Mouse (Mus musculus): ENCODE data around the gene Ptprg.
"Not testable (repeated sequence)": the region's sequence is repeated elsewhere in the genome, so short reads cannot be mapped to it uniquely, and the experiment has no call there.

The Ptprg gene

DNA sequence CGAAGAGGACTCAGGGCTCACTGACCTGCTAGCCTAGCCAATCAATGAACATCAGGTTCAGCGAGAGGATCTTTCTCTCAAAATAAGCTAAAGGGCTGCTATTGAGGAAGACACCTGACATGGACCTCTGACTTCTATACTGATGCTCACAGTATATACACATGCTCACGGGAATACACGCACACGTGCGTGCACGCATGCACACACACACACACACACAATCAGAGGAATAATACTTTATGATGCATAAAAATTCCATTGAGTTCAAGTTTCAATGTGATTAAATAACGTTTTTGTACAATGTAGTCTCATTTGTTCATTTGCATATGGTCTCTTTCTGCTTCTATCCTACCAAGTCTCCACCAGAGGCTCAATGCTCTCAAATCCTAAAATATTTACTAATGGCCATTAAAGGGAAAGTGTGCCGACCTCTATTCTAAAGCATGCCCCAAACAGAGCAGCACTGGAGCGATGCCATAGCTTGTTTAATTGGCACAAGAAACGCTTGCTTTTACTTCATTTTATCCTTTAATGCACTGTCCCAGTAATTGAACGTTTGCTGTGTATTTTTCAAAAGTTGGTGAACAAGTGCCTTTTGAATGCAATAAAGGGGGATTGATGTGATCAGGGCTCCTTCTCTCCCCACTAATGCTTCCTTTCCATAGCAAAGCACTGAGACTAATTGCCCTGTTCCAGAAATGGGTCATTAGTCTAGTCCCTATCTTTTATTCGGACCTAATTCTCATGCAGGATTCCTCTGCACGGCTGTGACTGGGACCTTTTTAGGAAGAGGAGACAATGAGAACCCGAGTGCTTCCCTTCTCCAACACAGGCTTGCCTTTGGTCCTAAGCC is 407.2 kb downstream of the Ptprg start:
- DNase-seq (ENCODE audit: low spot score in 2 of 2): no peak

DNA sequence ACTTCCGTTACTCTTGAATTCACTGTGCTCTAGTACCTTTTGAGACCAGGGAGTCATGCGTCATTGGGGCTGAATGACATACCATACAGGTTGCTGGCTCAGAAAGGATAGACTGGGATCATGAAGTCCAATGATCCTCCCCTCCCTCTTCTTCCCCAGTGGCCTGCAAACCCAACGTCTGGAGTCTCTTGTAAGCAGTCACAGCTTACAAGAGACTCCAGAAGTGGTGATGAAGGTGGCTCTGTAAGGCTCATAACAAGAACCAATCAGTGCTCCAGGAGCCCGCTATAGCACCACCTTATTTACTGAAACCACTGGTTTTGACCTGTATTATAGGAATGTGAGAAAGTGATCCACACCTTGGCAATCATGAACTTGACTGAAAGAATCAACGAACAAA is 408.8 kb downstream of the Ptprg start:
- no peak for DNase-seq (ENCODE audit: low spot score in 2 of 2)

GRCm38 (mm10) chr14:11962561-11962960 is 409.2 kb downstream of the Ptprg start:
- no peak for DNase-seq (ENCODE audit: low spot score in 2 of 2)

DNA sequence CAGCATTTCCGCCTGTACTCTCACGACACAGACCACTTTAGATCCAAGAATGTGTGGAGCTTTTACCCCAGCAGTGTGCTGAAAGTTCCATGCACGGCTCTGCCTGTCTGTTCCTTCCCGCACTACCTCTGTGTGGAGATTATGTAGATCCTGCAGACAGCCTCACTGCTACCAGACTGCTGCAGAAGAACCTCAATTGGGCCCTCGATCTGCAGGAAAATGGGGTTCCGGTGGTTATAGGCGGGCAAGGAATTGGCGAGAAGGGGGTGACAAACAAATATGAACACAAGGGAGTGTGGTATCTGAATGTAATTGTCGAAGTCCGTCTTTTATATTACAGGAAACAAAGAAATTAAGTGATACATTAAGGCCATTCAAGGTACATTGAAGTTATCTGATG is 410.5 kb downstream of the Ptprg start:
- DNase-seq (ENCODE audit: low spot score in 2 of 2): no peak

DNA sequence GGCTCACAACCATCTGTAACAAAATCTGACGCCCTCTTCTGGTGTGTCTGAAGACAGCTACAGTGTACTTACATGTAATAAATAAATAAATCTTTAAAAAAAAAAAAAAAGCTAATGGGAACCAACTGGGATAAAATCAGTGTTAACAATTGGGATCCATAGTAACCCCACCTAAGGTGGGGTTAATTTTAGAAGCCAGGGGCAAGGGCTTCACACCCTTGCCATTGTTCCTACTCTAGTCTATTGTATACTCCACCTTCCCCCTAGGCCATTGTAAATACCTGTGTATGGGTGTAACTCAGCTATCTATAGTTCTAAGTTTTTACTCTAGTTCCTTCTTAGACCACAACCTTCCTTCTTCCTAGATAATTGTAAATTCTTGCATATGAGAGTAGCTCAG is 411.0 kb downstream of the Ptprg start:
- not testable (repeated sequence) for DNase-seq (ENCODE audit: low spot score in 2 of 2)

GRCm38 (mm10) chr14:11965878-11966277 is 412.5 kb downstream of the Ptprg start:
- DNase-seq (ENCODE audit: low spot score in 2 of 2): no peak

DNA sequence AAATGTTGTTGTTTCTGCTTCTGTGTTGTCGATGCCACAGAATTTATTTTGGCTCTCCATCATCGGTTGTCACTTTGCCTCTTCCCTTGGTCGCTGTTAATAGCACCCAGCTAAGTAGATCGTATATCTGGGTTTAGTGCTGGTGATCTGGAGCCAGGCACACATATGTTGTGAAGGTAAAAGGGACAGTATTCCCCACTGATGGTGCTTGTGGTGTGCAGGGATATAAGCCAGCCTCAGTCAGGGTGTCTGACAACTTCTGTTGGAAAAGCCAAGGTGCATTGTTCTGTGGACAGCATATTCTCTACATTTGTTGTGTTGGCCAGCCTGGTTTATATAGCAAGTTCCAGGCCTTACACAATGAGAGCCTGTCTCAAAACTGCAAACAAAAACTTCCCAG is 428.4 kb downstream of the Ptprg start:
- DNase-seq (ENCODE audit: low spot score in 2 of 2): no peak

DNA sequence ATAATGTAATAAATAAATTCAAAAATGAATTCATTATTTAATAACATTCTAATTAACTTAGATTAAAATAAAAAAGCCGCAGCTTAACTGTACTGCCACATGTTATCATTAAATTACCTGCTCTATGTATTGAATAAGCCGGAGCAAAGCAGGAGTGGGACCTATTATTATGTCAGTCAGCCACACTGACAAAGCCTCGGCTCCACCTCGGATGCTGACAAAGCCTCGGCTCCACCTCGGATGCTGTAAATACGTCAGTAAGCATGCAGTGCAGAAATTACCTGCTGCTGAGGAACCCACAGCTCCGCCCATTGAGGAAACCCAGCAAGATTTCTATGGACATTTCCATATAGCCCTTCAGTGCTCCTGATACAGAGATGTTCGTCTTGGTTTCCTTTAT is 429.7 kb downstream of the Ptprg start:
- no peak for DNase-seq (ENCODE audit: low spot score in 2 of 2)

DNA sequence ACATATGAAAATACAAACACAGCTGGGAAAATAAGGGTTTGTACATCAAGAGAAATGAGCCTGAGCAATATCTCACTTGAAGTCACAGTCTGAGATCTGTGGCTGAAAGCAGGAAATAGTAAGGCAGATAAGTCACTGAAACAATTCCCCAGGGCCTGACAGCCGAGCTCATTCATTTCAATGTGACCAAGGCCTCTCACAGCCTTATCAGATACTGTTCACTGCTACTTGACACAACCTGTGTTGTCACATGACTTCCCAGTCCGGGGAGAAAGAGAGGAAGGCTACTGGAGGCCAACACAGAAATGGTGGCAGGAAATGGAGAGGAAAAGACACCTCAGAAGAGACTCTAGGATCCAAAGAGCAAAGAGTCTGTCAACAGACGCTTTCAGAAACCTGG is 430.8 kb downstream of the Ptprg start:
- no peak for DNase-seq (ENCODE audit: low spot score in 2 of 2)

GRCm38 (mm10) chr14:11988975-11989374 is 435.6 kb downstream of the Ptprg start:
- DNase-seq (ENCODE audit: low spot score in 2 of 2): no peak

DNA sequence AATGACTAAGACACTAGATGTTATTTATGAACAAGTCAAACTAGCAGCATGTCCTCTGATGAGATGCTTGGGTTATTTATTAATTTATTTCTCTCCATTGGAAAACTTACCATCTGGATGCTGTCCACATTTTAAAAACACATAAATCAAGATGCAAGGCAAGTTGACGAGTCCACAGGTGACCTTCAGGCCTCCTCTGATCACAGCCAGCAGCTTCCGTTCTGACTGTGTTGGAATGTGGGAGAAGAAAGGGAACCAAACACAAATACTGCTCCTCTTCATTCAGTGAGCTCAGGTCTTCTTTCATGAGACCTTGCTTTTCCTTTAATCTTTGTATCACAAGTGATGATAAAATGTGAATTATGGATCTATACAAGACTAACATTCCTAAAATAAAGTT is 437.8 kb downstream of the Ptprg start:
- DNase-seq (ENCODE audit: low spot score in 2 of 2): no peak

- DNase-seq (ENCODE audit: low spot score in 2 of 2): no peak
Measured at GRCm38 (mm10) chr14:11992111-11992510, 438.8 kb downstream of the Ptprg start.

GRCm38 (mm10) chr14:11992534-11992933 is 439.2 kb downstream of the Ptprg start:
- DNase-seq (ENCODE audit: low spot score in 2 of 2): no peak

GRCm38 (mm10) chr14:11997555-11997954 is 444.2 kb downstream of the Ptprg start:
- no peak for DNase-seq (ENCODE audit: low spot score in 2 of 2)

GRCm38 (mm10) chr14:11998464-11998863 is 445.1 kb downstream of the Ptprg start:
- no peak for DNase-seq (ENCODE audit: low spot score in 2 of 2)

DNA sequence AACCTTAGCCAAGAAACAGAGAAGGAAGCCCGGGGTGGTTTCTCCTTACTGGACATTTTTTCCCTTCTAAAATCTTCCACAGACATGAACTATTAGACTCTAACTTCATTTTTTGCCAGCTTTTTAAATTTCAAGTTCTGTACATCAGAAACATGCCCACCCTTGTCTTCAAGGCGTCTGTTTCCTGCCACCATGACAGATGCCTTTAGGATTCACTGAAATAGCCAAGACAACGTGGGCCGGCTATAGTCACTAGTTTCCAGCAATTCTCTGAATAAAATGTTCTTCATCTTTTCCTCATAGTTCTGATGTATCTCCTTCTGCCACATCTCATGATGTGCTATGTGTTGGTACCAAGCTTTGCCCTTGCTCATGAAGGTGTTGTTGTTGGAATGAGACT is 450.7 kb downstream of the Ptprg start:
- DNase-seq (ENCODE audit: low spot score in 2 of 2): no peak

DNA sequence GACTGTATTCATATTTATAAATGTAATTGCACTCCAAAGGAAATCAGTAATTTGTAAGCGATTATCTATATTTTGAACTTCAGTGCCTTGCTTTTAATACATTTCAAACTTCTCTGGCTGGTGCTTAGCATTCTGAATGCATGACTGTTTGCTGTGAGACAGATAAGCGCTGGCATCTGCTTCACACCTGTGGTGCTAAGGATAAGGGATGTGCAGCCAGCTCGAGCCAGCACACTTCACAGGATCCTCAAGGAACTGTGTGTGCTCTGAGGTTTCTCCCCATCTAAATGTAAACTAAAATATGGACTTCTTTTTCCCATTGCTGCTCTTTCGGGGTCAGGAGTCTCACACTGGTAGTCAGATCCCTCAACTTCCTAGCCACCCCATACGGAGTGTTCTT is 458.4 kb downstream of the Ptprg start:
- DNase-seq (ENCODE audit: low spot score in 2 of 2): no peak

DNA sequence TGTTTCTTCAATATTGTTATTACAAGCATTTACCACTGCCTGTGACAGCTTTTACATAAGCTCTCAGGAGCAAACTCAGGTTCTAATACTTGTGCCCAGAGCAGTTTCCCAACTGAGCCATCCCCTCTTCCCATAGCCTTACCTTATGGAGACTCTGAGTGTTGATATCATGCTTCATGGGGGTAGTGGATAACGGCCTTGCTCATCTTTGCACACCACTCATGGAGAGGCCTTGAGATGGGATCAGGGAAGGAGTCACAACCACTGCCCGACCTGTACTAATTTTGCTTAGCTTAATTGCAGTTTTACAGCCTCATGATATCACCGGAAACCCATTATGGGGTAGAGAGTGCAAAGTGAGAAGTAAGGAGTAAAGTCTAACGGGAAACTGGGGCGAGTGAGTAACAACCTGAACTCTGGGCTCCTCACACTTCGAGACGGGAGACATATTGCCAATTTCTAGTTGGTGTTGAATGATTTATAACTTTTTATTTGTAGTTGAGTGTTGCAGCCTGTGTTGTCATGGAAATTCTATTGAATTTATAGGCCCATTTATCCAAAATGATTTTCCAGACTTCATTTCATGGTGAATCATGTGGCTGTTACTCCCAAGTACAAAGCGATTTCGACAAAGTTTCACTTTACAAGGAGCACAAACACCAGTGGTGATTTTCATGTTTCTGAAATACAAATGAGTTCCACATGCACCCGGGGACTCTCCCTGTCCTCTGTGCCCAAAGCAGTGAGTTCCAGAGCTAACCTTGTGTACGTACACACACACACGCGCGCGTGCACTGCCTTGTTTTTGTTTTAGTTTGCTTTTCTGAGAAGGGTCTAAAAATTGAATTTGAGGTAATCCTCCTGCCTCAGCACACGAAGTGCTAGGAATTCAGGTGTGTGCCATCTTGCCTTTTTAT is 472.7 kb downstream of the Ptprg start:
- DNase-seq (ENCODE audit: low spot score in 2 of 2): no peak

DNA sequence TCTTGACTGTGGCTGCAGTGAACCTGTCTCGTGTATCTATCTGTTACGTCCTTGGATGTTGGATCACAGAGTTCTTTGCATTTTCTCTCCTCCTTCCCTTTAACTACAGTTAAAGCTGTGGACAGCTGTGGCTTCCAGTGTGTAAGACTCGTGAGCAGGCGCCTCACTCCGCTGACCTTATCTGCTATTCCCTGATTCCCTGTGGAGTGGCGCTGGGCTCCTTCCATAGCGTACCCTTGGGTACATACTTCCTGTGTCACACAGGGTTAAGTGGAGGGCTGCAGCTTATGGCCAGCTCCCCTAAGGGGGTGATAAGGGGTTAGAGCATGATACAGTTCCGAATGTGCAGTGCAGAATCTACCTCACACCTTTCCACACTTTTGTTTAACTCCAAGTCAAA is 473.9 kb downstream of the Ptprg start:
- no peak for DNase-seq (ENCODE audit: low spot score in 2 of 2)

DNA sequence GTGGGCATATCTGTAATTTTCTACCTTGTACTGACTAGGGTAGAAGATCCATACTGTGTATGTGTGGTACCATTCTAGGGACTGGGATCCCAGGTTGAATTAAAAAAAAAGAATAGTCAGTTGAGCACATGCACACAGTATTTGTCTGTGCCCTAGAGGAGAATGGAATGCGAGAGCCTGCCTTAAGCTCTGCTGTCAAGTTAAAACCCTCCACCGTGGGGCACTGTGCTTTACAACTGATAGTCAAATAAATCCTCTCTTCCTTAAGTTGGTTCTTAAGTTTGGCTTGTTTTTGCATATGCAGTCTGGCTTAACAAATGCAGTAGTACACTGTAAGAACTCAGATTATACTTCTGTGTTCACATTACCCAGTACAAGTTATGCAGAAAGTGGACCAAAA is 476.6 kb downstream of the Ptprg start:
- DNase-seq (ENCODE audit: low spot score in 2 of 2): no peak

GRCm38 (mm10) chr14:12036530-12037283 is 483.4 kb downstream of the Ptprg start:
- DNase-seq (ENCODE audit: low spot score in 2 of 2): no peak

GRCm38 (mm10) chr14:12039743-12040142 is 486.4 kb downstream of the Ptprg start:
- DNase-seq (ENCODE audit: low spot score in 2 of 2): no peak
